Mouse (Mus musculus) spleen, postnatal 36 days (tissue): ENCODE results near the gene Itpr3.

Experiments
- DNase-seq, 2 experiments: peaks; one replicate each; pipeline ENCODE4 v3.0.0; 2022; ENCODE audit warnings: low spot score in 2 of 2, mixed read lengths in 1 of 2

Gene Itpr3

DNA sequence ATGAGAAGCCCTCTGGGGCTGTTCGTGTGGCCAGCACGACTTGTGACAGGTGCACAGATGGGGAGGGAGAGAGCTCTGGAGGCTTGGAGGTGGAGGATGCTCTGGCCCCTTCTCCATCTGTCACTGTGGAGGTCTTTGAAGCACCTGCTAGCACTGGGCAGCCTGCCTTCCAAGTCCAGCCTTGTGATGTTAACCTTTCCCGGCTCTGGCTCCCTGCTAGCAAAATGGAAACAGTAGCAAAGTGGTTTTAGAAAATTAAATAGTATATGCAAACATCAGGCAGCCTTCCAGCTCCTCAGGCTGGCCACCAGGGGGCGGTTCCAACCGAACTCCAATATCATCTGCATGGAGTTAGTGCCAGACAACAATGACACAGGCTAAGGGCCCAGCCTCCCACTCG lies 14.5 kb downstream of the Itpr3 start:
- peak in 1 of 2 experiments; percentile 33 for DNase-seq

DNA sequence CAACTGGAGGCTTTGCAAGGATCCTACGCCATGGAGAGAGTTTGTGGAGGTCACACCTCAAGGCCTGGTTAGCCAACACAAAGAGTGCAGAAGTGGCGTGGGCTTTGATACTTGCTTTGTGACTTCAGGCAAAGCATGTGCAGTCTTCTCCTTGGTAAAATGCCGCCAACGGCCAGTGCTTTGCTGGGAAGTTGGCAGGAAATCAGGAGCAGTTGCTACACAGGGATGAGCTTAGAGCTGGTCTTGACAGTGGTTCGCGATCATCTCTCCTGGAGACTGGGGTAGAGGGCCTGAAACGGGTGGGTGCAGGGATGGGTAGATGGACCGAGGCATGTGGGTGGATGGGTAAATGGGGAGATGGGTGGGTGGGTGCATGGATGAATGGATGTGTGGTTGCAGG lies 15.3 kb downstream of the Itpr3 start:
- no peak for DNase-seq

DNA sequence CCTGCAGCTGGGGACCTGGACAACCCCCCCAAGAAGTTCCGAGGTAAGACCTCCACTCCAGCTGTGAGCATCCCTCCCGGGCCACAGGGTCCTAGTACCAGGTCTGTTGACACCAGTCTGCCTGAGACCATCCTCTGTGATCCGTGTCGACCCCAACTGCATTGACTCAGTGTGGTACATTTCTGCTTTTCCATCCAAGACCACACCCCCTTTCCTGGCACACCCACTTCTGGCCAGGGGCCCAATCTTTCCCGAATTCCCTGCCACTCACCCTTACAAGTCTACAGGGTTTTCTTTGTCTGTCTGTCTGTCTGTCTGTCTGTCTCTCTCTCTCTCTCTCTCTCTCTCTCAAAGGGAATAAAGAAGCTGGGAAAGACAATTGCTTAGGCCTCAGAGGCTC lies 16.0 kb downstream of the Itpr3 start:
- no peak for DNase-seq

DNA sequence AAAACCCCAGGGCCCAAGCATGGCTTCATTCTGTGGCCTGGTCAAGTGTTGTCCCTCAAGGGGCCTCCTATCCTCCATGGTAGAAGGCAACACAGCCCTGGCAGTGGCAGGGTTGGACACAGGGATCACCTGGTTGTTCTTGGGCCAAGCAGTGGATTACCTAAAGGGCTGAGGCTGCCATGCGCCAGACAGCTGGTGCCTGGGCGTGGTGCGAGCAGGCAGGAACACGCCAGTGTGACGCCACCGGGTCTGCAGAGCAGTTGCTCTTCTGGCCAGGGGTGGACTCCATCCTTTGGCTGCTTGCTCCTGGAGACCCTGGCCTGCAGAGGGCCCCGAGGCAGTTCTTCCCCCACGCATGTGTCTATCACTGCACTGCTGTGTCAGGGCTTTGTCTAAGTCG lies 16.7 kb downstream of the Itpr3 start:
- DNase-seq: no peak

DNA sequence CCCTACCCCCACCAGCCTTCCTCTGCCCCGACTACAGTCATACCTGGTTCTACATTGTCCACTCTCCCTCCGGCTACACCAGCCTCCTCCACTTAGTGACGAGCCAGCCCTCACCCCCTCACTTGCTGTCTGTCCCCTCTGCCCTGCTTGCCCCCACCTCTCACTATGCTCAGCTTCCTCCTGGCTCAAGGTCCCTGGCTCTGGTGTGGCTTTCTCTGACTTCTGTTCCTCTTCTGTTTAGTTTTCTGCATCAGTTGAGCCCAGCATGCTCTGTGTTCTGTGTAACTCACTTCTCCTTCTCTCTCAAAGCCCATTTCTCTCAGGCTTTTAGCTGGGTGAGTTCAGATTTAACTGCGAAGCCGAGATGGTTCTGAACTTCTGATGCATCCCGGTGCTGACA lies 17.1 kb downstream of the Itpr3 start:
- DNase-seq: peak; percentile 63 to 72

DNA sequence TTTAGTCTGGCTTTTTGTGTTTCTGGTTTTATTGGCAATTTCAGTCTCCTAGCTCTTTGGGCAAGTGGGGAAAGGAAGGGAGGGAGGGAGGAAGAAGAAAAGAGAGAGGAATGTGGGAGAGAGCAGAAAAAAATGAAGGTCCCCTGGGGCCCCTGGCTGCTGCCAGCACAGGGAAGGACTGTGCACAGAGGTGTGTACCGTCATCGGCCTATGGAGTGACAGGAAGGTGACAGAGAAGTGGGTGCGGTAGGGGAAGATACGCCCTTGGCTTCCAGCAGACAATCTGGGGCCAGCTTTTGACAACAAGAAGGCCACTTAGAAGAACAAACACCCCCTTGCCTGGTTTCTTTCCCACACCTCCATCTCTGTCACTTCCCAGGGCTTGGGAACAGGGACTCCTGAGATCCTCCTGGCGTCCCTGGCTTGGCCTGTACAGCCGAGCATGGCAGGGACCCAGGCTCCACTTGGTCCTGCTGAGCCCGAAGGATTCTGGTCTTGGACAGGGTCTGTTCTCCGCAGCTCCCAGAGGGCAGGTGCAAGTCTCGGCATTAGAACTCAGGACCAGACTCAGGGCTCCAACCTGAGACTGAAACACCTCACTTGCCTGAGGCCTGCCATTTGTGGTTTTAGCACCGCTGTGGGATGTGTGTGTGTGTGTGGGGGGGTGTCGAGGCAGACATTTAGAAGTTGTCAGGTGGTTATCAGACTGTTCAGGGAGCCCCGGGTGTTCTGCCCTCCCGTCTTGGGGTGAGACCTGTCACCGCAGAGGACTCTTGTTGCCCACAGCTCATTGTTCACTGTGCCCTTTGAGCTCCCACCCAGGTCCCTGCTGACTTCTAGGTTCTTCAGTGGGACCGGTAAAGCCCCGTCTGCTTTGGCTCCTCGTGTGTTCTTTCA lies 18.0 kb downstream of the Itpr3 start:
- DNase-seq: peak in 1 of 2 experiments; percentile 34

DNA sequence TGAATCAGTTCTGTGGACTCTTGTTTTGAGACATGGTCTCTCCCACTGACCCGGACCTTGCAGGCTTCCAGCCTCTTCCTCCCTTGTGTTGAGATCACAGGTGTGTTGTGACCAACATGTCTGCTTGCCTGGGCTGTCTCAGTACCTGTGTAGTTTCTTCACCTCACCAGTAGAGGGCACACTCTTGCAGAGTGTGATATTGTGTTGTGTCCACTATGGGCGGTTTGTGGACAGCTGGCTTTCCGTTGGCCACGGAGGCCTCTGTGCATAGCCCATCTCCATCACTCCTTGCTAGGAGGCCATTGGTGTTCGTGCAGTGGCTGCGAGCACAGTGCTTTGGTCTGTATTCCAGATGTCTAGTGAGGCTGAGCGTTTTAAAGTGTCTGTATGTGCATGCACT lies 20.0 kb downstream of the Itpr3 start:
- no peak for DNase-seq

- no peak for DNase-seq
Measured at GRCm38 (mm10) chr17:27077920-27078319, 20.8 kb downstream of the Itpr3 start.

DNA sequence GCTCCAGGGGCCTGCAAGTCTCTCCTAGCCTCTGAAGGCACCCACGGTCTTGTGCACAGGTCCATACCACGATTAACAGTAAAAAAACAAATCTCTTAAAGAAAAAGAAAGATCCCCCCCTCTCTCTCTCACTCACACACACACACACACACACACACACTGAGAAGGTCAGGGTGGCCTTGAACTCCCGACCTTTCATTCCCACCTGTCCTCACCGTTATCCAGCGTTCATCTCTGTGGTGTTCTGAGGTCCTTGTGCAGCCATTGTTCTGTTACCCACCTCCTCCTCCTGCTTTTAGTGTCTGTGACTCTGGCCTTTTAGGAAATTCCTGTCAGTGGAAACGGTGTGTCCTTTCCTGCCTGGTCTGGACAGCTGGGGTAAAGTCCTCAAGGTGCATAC lies 21.4 kb downstream of the Itpr3 start:
- no peak for DNase-seq

DNA sequence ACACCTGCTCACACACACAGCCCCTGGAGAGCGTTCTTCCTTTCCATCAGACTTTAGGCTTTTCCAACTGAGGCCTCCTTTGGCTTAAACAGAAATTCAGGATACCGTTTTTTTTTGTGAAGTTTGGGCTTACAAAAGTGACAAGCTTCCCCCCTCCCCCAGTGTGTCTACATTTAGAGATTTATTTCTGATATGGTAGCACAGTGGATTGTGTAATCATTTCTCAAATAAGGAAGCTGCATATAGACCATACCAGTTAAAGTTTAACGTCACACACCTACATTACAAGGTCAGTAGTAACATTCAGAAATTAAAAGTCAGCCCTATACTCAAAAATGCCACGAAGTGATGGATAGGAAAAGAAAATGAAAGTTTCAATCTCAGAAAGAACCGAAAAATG lies 24.8 kb downstream of the Itpr3 start:
- DNase-seq: no peak

GRCm38 (mm10) chr17:27082796-27083195 lies 25.7 kb downstream of the Itpr3 start:
- no peak for DNase-seq

GRCm38 (mm10) chr17:27083601-27084000 lies 26.5 kb downstream of the Itpr3 start:
- no peak for DNase-seq

- DNase-seq: peak; percentile 51 to 63
Measured at GRCm38 (mm10) chr17:27085676-27086075, 28.6 kb downstream of the Itpr3 start.

- peak; percentile 23 to 36 for DNase-seq
Measured at GRCm38 (mm10) chr17:27087426-27087825, 30.3 kb downstream of the Itpr3 start.

DNA sequence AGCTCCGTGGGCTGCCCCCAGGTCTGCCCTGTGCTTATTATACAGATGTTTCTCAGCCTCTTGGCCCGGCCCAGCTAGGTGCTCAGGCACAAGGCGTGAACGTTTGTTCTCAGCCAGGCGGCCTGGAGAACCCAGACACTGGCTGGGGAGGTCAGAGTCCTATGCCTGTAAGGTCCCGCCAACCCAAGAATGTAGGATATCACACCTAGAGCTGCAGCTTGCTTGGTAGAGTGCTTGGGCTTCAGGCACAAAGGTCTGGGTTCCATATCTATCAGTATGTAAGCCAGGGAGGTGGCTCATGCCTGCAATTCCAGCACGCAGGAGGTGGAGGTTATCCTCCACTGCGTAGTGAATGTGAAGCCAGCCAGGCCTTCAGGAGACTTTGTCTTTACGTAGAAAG lies 33.0 kb downstream of the Itpr3 start:
- DNase-seq: no peak

GRCm38 (mm10) chr17:27095690-27096089 lies 38.6 kb downstream of the Itpr3 start:
- no peak for DNase-seq

GRCm38 (mm10) chr17:27101675-27102074 lies 44.6 kb downstream of the Itpr3 start:
- DNase-seq: no peak

GRCm38 (mm10) chr17:27105698-27106470 lies 48.8 kb downstream of the Itpr3 start:
- DNase-seq: no peak

GRCm38 (mm10) chr17:27106745-27107144 lies 49.6 kb downstream of the Itpr3 start:
- peak in 1 of 2 experiments; percentile 25 for DNase-seq

DNA sequence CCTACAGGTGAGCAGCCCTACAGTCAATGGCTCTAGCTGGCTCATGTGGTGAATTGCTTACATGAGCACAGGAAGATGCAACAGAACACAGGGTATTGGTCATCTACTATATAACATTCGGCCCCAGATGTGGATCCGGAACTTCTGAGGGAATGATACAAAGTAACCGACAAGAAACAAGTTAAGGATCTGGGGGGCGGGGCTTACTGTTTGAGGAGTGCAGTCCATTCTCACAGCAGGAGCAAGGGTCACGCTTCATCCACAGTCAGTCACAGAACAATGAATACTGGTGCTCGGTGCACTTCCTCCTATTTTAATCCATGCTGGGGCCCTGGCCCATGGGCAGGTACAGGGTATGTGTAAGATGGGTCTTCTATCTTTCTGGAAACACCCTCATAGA lies 50.8 kb downstream of the Itpr3 start:
- DNase-seq: no peak

DNA sequence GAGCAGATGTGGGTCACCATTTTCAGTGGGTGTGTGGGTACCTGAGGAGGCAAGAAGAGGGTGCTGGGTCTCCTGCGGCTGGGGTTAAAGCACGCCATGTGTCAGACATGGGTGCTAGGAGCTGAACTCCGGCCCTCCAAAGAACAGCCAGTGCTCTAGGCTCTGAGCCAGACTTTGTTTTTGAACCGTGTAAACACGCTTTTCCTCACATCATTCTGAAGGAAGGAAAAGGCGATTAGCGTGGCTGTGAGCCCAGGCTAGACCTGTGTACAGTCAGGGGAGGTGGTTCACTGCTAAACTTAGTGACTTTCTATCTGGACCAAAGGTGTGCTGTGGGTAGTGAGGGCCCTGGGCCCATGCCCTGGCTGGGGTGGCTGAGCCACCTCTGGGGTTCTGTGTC lies 53.0 kb downstream of the Itpr3 start:
- no peak for DNase-seq

DNA sequence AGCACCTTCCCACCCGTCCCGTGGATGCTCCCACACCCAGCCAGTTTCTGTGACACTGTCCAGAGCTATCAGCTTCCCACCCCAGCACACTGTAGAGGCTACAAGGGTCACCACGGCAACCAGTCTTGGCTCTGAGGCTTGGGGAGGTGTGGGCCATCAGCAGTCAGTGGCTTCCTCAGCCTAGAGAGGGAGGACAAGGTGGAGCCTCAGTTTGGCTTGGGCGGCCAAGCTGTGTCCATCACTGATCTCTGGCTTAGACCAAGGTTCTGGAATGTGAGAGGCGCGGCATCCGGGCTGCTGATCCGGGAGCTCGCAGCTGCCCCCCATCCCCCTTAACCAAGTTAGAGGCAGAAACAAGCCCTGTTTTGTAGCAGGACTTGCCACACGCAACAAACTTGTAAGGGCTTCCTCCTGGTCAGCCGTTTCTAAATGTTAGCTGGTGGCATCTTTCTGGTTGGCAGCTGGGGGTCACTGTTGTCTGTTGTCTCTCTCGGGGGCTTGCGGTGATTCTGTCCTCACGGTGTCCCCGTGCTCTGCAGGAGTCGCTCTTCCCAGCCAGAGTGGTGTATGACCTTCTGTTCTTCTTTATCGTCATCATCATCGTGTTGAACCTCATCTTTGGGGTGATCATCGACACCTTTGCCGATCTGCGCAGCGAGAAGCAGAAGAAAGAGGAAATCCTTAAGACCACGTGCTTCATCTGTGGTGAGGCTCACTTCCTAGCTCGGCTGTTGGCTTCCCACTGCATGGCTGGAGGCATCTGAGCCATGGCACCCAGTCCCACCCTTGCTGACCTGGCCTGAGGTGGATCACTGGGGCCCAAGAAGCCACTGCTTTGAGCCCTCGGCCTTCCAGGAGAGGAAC lies 61.8 kb downstream of the Itpr3 start:
- DNase-seq: no peak
